Mouse (Mus musculus): ENCODE measurements at regions not wholly inside any gene's neighbourhood (a gene's known extent, or its start where the extent isn't known, plus 50 kb on each side); places are given as distances from the start of the nearest gene placed in this dataset.

DNA sequence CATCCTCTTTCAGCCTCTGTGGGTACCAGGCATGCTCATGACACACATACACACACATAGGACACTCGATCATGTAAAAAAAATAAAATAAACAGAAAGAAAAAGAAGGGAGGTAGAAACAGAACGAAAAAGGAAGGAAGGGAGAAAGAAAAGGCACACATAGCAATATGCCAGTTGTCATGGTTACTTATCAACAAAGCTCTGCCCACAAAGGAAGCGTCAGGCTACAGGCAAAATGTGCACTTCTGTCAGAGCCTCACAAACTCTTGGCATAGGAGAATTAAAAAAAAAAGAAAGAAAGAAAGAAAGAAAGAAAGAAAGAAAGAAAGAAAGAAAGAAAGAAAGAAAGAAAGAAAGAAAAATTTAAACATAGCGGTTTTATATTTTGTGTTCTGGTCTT, 56.9 kb upstream of the Sox2 start:
- DNase-seq (ENCODE audit: low read depth): no peak

DNA sequence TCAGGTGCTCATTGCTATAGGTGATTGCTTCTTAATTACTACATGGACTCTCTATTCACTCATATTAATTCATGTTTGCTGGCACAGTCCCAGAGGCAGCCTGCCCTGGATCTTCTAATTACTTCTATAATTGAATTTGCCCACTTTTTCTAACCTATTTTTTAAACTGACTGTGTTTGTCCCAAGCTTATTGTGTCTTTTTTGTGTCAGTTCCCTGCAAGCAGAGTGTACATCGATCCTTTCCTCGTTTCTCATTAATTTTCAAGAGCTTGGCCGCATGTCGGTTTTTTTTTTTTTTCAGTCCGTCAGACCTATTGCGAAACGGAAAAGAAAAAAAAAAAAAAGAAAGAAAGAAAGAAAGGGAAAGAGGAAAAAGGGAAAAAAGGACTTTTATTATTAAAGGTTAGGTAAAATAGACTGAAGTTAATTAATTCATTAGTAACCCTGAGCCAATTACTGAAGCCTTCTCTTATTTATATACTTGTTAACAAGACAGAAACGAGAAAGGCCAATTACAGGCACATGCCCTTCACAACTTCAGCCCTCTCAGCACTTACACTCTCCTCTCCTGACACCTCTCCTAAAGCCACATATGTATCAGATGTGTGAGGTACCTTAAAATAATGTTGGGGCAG, 72.2 kb upstream of the Sox2 start:
- no peak for DNase-seq (ENCODE audit: low read depth)

DNA sequence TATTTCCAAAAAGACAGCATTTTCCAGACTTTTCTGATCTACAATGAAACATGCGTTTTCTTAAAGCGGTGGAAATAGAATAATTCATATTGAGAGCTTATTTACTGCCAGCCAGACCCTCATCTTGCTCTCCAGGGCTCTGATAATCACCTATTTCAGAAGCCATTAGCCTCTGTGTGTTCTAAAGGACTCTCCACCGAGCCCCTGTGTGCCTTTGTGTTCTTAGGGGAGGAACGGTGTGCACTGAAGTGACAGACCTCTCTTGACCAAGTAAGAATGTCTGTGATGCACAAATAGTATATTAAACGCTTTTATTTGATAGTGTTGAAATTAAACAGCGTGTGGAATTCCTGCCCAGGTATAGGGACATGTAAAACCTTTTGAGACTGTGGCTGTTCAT, 73.1 kb upstream of the Sox2 start:
- no peak for DNase-seq (ENCODE audit: low read depth)

DNA sequence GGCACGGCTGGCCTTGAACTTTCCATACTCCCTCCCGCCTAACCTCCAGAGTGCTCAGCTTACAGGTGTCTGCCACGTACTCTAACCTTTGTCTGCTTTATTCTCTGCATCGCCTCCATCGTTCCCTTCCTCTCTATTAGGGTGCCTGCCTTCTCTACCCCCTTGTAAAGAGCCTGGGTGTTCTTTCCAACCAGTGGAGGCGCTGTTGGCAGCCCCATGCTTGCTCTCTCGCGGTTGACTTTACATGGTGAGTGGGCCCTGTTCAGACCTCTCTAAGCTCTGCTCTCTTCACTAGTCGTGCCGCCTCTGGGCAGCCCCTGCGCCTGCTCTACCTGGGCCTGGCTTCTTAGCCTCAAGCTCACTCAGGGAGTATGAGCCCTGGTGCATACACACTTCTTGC, 74.0 kb upstream of the Sox2 start:
- DNase-seq (ENCODE audit: low read depth): no peak

DNA sequence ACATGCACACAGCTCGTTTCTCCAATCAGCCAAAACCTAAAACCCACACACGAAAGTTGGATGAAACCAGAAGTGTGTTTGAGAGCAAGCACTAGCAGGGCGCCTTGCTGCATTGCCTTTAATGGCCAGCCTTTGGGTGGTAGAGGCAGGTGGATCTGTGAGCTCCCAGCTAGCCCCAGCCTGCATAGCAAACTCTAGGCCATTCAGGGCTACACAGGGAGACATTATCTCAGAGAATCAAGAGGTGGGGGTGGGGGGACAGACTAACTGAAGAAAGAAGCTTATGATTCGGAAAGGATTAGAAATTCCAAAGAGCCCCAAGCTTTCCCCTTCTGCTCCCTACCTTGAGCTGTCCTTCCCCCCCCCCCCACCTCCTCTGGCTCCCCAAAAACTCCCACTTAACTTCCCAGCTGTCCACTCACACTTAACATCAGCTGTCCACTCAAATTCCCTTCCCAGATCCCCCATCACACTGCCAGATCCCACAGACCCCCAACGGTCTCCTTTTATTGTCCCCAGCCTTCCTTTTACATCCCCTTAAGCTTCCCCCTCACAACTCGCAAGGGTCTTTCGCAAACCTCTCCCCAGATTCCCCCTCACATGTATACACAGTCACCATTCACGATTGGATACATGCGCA, 75.4 kb upstream of the Sox2 start:
- no peak for DNase-seq (ENCODE audit: low read depth)

DNA sequence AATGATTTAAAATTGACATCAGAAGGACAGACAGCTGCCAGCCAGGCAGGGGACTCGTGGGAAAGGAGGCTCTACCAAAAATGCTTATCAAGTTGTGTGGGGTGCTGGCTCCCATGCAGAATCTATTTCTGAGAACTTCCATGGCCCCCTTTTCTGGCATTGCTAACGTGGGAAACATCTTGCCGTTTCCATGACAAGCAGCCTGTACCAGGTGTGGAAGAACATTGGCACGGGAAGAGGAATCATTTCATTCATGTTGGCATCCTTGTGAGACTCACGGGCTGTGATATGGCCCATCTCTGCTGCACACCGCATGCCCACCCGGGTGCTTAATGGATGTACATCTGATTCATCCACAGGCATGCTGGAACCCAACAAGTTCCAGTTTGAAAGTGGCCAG, 76.9 kb upstream of the Sox2 start:
- no peak for DNase-seq (ENCODE audit: low read depth)

DNA sequence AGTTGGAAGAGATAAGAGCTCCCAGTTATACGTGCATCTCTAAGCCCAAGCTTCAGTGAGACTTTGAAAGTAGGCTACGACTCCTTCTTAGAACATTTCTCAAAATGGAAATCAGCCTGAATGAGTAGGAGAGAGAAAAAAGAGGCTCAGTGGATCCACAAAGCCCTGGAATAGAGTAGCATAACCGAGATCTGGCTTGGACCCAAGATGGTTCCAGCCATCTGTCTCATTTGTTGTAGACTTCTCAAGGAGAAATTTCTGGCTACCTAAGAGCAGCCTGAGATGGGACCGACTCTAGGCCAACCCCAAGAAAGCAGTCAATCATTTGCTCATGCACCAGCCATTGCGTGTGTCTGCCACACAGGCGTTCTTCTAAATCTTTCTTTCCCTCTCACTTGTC, 78.1 kb upstream of the Sox2 start:
- no peak for DNase-seq (ENCODE audit: low read depth)

DNA sequence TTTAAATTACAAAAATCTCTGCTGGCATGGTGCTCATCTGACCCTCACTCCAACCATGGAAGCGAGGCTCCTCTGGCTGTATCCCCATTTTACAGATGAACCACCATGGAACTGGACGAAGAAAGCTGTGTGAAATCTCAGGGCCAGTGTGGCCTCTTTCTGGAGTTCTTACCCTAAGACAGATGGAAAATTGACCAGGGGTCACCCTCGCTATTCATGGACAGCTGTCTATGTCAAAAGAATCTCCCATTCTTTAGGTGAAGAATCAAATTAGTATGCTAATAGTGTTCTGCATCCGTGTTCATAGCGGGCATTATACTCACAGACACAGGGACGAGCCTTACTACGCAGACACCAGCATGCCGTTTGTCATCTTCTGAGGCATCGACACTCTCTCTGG, 78.6 kb upstream of the Sox2 start:
- DNase-seq (ENCODE audit: low read depth): no peak

DNA sequence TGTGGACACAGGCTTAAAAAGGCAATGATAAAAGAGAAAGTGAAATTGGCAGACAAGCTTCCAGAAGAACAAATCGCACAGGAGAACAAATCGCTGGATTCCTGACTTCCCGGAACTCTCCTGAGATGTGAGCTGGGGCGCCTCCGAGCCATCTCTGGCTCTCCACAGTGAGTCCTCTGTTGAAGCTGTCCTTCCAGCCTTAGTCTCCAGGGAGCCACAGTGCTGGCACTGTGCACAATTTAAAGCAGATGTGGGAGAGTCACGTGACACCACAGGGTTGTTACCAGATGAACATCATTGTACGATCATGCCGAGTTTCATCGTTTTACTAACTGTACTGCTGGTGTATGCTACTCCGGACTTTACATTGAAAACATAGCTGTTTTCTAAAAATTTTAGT, 80.2 kb upstream of the Sox2 start:
- DNase-seq (ENCODE audit: low read depth): peak; percentile 17

DNA sequence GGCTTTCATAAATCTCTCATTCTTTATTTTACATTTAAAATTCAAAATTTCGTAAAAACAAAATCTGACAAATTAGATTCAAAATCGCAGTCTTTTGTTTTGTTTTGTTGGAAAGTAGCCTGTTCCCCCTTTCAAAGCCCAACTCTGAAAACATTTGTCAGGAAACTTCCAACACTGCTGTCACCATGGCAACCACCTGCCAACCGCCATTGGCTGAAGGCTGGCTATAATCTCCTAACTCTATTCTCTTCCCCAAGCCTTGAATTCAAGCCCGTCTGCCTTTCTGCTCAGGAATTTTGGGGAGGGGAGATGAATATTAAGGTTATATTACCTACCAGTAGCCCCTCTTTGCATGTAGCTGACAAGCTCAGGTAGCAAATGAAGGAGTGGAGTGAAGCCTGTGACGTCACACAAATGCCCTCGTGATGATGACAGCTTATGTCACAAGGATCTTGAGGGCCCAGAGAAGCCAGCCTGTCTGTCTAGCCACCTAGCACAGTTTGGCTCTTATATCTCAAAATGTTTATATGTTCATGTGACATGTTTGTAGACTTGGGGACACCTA, 82.0 kb upstream of the Sox2 start:
- DNase-seq (ENCODE audit: low read depth): no peak

DNA sequence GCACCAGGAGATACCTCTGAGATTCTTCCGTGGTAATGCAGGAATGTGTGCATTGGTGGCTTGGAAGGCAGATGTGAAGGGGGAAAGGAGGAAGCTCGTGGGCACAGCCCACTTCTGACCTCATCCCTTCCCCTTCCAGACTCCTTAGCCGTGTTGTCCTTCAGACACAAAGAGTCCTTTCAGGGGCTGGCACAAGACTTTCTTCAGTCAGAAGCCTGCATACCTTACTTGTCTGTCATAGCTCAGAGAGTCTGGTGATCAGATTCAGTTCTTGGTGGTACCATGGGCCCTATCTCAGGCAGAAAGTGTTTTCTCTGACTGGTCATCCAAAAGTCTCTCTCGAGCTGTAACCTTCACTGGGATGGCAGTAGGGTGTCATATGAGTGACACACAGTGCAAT, 84.8 kb upstream of the Sox2 start:
- no peak for DNase-seq (ENCODE audit: low read depth)

DNA sequence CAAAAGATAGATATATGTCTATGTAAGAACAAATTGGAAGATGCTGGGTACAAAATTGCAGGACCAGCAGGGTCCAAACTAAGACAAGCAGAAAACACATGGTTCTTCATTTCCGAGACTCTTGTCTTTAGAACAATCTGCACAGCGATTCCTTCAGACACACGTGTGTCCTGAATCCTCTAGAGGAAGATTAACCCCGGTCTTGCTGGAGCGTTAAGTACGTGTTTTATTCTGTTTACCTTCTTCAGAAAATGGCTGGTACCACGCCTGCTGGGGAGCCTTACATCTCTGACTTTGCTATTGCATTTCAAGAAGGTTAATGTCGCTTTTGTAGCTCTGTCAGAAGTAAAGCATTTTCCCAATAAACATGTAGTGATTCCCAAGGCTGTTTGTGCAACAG, 87.3 kb upstream of the Sox2 start:
- no peak for DNase-seq (ENCODE audit: low read depth)

DNA sequence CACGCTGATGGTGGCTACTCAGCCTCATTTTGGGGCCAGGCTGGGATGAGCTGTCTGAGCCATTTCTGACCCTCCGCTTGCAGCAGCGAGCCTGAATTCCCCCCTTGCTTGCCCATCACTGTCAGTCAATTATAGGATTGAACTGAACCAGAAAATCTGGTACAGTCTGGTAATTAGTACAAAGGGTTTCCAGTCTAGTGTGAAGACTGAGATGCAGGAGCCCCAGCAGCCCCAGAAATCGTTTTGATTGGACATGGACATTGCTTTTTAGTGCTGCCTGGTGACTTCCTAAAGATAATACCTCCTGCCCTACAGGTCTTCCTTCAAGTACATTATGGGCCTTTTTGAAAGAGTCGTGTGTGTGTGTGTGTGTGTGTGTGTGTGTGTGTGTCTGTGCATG, 88.5 kb upstream of the Sox2 start:
- DNase-seq (ENCODE audit: low read depth): no peak

DNA sequence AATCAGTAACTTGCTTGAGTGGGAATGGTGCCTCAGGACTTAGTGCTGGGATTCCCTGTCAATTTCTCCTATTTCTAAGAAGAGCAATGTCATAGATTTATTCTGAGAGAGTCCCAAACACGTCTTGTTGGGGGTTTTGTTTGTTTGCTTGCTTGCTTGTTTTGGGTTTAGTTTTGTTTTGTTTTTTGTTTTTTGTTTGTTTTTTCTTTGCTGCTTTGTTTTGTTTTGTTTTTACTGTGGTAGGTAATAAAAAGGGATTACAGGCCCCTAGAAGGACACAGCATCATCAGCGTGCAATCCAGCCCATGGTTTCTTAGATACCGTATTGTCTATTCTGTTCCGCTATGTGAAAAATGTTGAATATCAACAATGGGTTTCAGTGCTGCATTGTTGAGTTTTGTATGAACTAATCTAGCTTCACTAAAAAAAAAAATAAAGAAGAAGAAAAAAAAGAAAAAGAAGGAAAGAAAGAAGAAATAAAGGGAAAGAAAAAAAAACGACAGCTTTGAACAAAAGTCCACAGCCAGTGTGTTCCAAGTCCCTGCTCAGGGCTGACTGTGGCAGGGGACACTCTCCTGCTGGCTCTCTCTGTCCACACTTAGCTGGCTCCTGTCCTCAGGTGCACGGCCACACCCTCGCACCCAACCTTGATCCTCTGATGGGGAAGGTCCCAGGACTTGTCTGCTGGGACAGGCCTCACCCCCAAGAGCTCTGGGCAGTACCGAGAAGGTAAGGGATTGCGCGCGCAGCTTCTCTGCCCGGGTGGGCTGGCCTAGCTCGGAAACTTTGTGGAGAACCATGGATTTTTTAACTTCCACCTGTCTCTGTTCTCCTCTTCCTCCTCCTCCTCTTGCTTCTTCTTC, 90.1 kb upstream of the Sox2 start:
- DNase-seq (ENCODE audit: low read depth): no peak

DNA sequence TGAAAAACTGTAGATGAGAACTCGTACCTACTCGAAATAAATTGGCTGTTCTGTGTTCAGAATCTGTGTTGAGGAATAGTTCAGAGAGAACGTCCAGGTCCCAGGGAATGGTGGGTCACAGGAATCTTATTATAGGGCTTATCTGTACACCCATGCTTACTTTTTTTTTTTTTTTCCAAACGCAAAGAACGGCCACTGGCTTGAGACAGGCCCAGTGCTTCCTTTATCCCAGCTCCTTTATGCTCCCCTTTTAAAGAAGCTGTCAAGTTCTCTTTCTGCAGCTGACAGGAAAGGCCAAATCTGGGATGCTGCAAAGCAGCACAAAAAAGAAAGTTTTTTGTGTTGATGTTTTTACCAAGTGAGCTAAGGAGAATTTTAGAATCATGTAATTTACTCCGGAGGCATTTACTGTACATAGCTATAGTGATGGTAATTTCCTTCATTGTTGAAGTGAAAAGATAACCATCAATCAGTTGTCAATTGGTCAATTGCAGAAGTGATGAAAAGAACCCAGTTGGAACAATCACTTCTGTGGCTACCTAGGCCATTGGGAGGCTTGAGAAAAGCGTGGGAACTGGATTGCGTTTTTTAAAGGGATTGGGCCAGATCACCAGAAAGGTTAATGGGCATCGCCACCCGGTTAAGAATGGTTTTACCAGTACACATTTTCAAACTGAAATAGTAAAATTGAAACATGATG, 91.2 kb upstream of the Sox2 start:
- no peak for DNase-seq (ENCODE audit: low read depth)

DNA sequence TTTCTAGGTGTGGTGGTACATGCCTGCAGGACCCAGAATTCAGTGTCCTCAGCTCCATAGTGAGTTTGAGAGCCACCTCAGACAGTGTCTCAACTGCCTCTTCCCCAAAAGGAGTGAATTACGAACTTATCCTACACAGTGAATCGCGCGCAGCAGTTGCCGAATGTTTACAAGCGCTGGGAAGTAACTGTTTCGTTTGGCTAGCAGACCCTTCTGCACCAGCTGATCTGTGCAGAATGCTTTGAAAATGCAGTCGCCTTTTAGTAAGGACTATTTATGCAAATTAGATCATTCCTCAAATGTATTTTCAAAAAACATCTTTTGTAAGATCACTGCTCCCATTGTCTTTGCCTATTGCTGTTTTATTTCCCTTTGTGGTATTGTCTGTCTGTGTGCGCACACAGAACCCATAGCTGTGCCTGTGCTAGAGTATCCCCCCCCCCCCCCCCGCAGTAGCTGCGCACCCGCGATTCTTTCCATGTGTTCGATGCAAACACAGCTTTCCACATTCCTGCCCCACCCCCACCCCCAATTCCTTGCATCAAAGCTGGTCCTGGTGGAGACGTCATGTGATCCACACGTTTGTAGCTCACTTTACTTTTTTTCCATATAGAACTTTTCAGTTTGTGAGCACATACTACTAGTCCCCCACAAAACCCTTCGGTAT, 97.5 kb upstream of the Sox2 start:
- no peak for DNase-seq (ENCODE audit: low read depth)

DNA sequence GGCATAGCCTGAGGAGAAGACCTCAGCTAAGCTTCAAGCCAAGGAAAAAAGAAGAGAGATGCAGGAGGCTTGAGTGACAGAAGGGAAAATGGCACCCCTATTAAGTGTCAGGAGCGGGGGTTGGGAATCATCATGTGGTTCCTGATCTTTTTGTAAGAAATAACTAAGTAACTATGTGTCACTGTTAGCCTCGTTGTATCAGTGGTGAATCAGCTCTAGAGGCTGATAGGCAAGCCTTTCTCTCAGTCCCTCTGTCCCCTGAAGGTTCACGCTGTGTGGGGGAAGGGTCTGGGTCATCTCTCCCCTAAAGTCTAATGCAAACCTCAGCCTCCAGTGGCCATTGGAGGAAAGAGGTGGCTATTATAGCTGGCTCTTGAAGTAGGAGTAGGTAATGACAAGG, 99.1 kb upstream of the Sox2 start:
- DNase-seq (ENCODE audit: low read depth): no peak

DNA sequence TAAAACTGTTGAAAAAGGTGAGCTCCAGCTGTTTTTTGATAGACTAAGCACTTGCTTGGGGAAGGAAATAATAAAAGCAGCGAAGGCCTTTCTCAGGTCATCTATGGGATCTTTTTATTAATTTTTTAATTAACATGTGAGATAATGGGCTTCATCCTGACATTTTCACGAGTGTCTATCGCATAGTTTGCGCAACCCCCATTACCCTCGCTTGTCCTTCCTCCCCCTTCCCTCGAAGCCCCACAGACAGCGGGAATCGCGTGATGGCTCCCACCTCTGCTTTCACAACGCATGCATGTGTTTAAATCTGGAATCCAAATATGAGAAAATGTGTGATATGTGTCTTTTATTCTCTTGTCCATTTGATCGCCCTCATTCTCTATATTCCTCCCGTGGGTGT, 100.0 kb upstream of the Sox2 start:
- DNase-seq (ENCODE audit: low read depth): no peak

DNA sequence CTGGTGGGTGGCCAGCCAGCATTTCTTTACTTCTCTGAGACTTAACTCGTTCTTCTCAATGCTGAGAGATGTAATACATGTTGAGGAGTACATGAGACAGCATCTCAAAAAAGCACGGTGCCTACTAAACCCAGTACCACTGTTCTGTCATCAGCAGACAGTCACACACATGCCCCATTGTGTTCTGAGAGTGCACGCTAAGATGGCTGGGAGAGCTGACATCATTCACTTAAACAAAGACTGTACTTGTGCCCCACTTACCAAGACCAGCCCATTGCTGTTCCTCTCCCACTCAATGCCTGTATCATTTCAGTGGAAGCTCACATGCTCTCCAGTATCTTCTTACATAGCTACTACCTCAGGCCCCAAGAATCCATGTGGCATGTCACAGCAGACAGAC, 117.8 kb upstream of the Sox2 start:
- DNase-seq (ENCODE audit: low read depth): peak; percentile 8

DNA sequence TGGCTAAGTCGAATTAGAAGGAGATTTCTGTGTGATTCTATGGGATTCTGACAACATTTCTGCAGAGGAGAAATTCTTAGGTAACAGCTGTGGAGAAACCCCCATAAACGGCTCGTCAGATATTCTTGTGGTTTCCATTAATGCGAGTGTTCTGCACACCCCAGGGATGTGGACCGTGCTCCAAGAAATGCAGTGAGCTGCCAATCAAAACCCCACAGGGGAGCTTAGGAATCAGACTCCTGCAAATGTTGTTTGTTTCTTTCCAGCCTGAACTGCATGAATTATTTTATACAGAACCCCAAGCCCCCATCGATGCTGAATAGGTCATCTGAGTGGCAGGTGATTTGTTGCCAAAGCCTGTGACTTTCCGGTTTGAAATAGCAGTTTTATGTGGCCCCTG, 118.4 kb upstream of the Sox2 start:
- peak; percentile 18 for DNase-seq (ENCODE audit: low read depth)

DNA sequence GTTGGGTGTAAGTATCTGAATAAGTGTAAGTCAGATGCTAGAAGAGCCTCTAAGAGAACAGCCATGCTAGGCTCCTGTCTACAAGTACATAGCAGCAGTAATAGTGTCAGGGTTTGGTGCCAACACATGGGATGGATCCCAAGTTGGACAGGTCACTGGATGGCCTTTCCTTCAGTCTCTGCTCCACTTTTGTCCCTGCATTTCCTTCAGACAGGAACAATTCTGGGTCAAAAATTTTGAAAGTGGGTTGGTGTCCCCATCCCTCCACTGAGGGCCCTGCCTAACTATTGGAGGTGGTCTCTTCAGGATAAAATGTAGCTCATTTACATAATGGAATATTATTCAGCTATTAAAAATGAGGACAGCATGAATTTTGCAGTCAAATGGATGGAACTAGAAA, 122.7 kb upstream of the Sox2 start:
- no peak for DNase-seq (ENCODE audit: low read depth)

DNA sequence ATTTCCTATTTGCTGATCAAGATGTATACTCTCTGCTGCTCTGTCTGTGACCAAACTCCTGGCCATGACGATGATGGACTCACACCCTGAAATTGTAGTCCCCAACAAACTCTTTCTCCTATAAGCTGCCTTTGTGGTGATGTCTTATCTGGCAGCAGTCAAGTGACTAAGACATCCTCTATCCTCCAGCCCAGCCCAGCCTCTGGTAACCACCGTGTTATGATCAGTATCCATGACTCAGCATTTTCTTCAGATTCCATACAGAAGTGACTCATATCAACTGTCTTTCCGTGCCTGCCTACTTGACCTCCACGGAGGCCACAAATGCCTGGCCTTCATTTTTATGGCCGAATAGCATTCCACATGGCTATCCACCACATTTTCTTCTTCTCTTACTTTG, 124.5 kb upstream of the Sox2 start:
- DNase-seq (ENCODE audit: low read depth): no peak

Data from NIH3T3 (cell line).